Mouse (Mus musculus): ENCODE measurements around the gene Ap4b1. TPM values are rescaled to one million over a fixed set of nuclear protein-coding genes. Genes with fewer than 3 reads are reported as not detected.

Gene Ap4b1
- polyA plus RNA-seq, 1 experiment: 14.5 TPM

DNA sequence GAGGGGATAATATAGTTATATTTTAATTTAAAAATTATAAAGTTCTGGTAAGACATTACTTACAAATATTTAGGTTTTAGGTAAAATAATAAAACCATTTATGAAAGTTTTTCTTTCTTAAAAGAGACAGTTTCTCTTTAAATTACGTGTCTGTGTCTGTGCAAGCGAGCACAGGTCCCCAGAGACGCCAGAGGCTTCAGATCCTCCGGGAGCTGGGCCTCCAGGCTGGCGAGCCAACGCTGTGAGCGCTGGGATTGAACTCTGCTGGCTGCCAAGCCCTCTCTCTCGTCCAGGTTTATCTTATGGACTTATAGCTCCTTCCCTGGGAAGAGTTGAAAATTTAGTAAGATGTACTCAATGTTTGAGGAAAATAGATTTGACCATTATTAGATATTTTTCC, 44.5 kb downstream of the Ap4b1 start:
- no peaks in the 10 kb centered on the region for H3K27me3 ChIP-seq (ENCODE audit: control insufficient read depth, insufficient read depth, insufficient read length)
- H3K4me3 ChIP-seq: no peak overlapping the region
- H3K4me2 ChIP-seq (ENCODE audit: low read depth): peak overlapping the region; percentile 42
- H3K79me2 ChIP-seq (ENCODE audit: control insufficient read depth, insufficient read depth): no peaks in the 10 kb centered on the region
- TF ChIP-seq MYOG (IDR thresholded peaks at IDR 0.05; ENCODE audit: control insufficient read depth in 1 of 3, insufficient read depth in 1 of 3, insufficient read length in 2 of 3, low read depth in 2 of 3) (no peak), MAX (IDR thresholded peaks at IDR 0.05; ENCODE audit: low read depth) (no peak), MYOD1 (IDR thresholded peaks at IDR 0.05; ENCODE audit: control insufficient read depth in 1 of 3, insufficient read length in 2 of 3, low read depth in 2 of 3) (no peak), E2F4 (IDR thresholded peaks at IDR 0.05; ENCODE audit: insufficient read depth) (no peak), SRF (IDR thresholded peaks at IDR 0.05; ENCODE audit: control insufficient read depth, insufficient read length, low read depth) (no peak), REST (IDR thresholded peaks at IDR 0.05; ENCODE audit: insufficient read depth, insufficient read length) (no peak), TCF12 (IDR thresholded peaks at IDR 0.05; ENCODE audit: insufficient read depth, poor library complexity, severe bottlenecking) (no peak), POLR2A (IDR thresholded peaks at IDR 0.05; ENCODE audit: insufficient read length, low read depth) (no peak), POLR2AphosphoS2 (IDR thresholded peaks at IDR 0.05; ENCODE audit: insufficient read length, low read depth) (no peak)
- H3ac ChIP-seq (ENCODE audit: control insufficient read depth, insufficient read length): no peak overlapping the region
- H3K36me3 ChIP-seq (ENCODE audit: control insufficient read depth, insufficient read depth): no peaks in the 10 kb centered on the region

GRCm38 (mm10) chr3:103857036-103857805, 47.9 kb downstream of the Ap4b1 start:
- Histone ChIP-seq H3K36me3 (ENCODE audit: control insufficient read depth, insufficient read depth) (no peaks in the 10 kb centered on the region), H3K79me2 (ENCODE audit: control insufficient read depth, insufficient read depth) (no peaks in the 10 kb centered on the region), H3K27me3 (ENCODE audit: control insufficient read depth, insufficient read depth, insufficient read length) (no peaks in the 10 kb centered on the region), H3K4me3 (no peak overlapping the region), H3K4me2 (ENCODE audit: low read depth) (no peak overlapping the region), H3ac (ENCODE audit: control insufficient read depth, insufficient read length) (no peak overlapping the region)
- TF ChIP-seq MYOD1 (IDR thresholded peaks at IDR 0.05; ENCODE audit: control insufficient read depth in 1 of 3, insufficient read length in 2 of 3, low read depth in 2 of 3) (no peak), MAX (IDR thresholded peaks at IDR 0.05; ENCODE audit: low read depth) (no peak)

DNA sequence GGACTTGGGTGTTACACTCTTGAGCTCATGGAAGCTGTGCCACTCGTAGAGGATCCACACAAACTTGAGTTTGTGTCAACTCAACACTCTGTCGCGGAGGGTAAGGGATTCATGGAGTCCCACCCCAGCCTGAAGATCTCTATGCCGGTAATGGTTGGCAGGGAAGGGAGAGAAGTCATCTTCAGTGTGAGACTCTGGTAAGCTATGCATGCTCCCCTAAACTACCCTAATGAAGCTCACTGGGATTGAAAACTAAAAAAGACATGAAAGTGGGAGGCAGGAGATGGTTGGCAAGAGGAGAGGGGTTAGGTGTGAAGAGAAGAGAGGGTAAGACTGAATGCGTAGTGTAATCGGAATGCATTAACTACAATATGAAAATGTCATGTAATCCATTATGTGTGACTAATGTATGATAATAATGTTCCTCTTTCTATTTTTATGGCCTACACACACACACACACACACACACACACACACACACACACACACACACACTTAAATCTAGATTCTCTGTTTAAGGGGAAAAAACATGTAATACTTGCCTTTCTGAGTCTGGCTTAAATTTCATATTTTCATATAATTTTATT, 48.8 kb downstream of the Ap4b1 start:
- TF ChIP-seq MYOG (IDR thresholded peaks at IDR 0.05; ENCODE audit: control insufficient read depth in 1 of 3, insufficient read depth in 1 of 3, insufficient read length in 2 of 3, low read depth in 2 of 3): no peak
- TF ChIP-seq E2F4 (IDR thresholded peaks at IDR 0.05; ENCODE audit: insufficient read depth): no peak
- no peak for TF ChIP-seq USF1 (IDR thresholded peaks at IDR 0.05; ENCODE audit: low read depth)
- TF ChIP-seq POLR2AphosphoS2 (IDR thresholded peaks at IDR 0.05; ENCODE audit: insufficient read length, low read depth): no peak
- no peak for TF ChIP-seq REST (IDR thresholded peaks at IDR 0.05; ENCODE audit: insufficient read depth, insufficient read length)
- no peak for TF ChIP-seq SRF (IDR thresholded peaks at IDR 0.05; ENCODE audit: control insufficient read depth, insufficient read length, low read depth)
- no peaks in the 10 kb centered on the region for H3K27me3 ChIP-seq (ENCODE audit: control insufficient read depth, insufficient read depth, insufficient read length)
- no peaks in the 10 kb centered on the region for H3K36me3 ChIP-seq (ENCODE audit: control insufficient read depth, insufficient read depth)
- H3K79me2 ChIP-seq (ENCODE audit: control insufficient read depth, insufficient read depth): no peaks in the 10 kb centered on the region
- no peak overlapping the region for H3ac ChIP-seq (ENCODE audit: control insufficient read depth, insufficient read length)
- H3K4me3 ChIP-seq: no peak overlapping the region
- H3K4me2 ChIP-seq (ENCODE audit: low read depth): no peak overlapping the region

GRCm38 (mm10) chr3:103858881-103859801, 49.8 kb downstream of the Ap4b1 start, which contains the start of gene Ptpn22:
Gene Ptpn22, plus strand, starts transcription at chr3:103859795.
- TF ChIP-seq TCF12 (IDR thresholded peaks at IDR 0.05; ENCODE audit: insufficient read depth, poor library complexity, severe bottlenecking): no peak
- no peaks in the 10 kb centered on the region for H3K79me2 ChIP-seq (ENCODE audit: control insufficient read depth, insufficient read depth)
- H3K27me3 ChIP-seq (ENCODE audit: control insufficient read depth, insufficient read depth, insufficient read length): no peaks in the 10 kb centered on the region
- H3K4me2 ChIP-seq (ENCODE audit: low read depth): peak within 1 kb of the TSS; percentile 75
- no peaks in the 10 kb centered on the region for H3K36me3 ChIP-seq (ENCODE audit: control insufficient read depth, insufficient read depth)
- no peak within 1 kb of the TSS for H3K4me3 ChIP-seq
- no peak within 1 kb of the TSS for H3ac ChIP-seq (ENCODE audit: control insufficient read depth, insufficient read length)

DNA sequence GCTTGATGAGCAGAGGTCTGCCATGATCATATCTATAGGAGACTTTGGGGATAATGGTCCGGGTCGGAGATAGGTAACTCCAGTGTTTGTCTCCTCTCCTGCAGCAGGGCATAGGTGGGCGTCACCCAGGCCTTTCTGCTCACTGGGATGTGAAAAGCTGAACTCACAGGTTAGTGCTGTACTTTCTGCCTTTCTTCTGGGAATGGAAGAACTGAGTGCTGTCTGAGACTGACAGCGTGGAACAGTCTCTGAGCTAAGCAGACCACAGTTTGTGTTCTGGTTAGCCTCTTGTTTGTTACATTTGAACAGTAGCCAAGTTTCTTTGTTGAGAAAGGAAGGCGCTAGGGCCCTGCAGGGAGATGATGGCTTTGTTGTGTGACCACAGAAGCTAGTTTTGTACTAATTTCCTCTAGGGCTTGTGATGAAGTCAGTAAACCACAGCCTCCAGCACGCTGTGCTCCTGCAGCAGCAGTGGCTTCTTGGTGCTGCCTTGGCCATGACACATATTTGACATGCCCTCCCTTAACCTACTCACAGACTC, 50.6 kb downstream of the Ap4b1 start:
- H3K27me3 ChIP-seq (ENCODE audit: control insufficient read depth, insufficient read depth, insufficient read length): no peaks in the 10 kb centered on the region
- peak overlapping the region; percentile 75 for H3K4me2 ChIP-seq (ENCODE audit: low read depth)
- TF ChIP-seq MYOD1 (IDR thresholded peaks at IDR 0.05; ENCODE audit: control insufficient read depth in 1 of 3, insufficient read length in 2 of 3, low read depth in 2 of 3) (no peak), POLR2AphosphoS2 (IDR thresholded peaks at IDR 0.05; ENCODE audit: insufficient read length, low read depth) (peak; percentile 19), POLR2A (IDR thresholded peaks at IDR 0.05; ENCODE audit: insufficient read length, low read depth) (peak; percentile 58), TCF12 (IDR thresholded peaks at IDR 0.05; ENCODE audit: insufficient read depth, poor library complexity, severe bottlenecking) (no peak), MYOG (IDR thresholded peaks at IDR 0.05; ENCODE audit: control insufficient read depth in 1 of 3, insufficient read depth in 1 of 3, insufficient read length in 2 of 3, low read depth in 2 of 3) (no peak), CEBPB (IDR thresholded peaks at IDR 0.05; ENCODE audit: insufficient read depth, poor library complexity, severe bottlenecking) (no peak), TCF3 (IDR thresholded peaks at IDR 0.05; ENCODE audit: insufficient read length, low read depth) (no peak), E2F4 (IDR thresholded peaks at IDR 0.05; ENCODE audit: insufficient read depth) (no peak), REST (IDR thresholded peaks at IDR 0.05; ENCODE audit: insufficient read depth, insufficient read length) (no peak), USF1 (IDR thresholded peaks at IDR 0.05; ENCODE audit: low read depth) (no peak)
- H3K79me2 ChIP-seq (ENCODE audit: control insufficient read depth, insufficient read depth): no peaks in the 10 kb centered on the region
- no peak overlapping the region for H3ac ChIP-seq (ENCODE audit: control insufficient read depth, insufficient read length)
- H3K4me3 ChIP-seq: no peak overlapping the region
- H3K36me3 ChIP-seq (ENCODE audit: control insufficient read depth, insufficient read depth): no peaks in the 10 kb centered on the region

All from myocyte (in vitro differentiated cells).